Mouse (Mus musculus): ENCODE results near the gene Tex29. TPM values are rescaled to one million over a fixed set of nuclear protein-coding genes. Genes with fewer than 3 reads are reported as not detected.

Gene Tex29
- polyA plus RNA-seq, 1 experiment, result not detected

DNA sequence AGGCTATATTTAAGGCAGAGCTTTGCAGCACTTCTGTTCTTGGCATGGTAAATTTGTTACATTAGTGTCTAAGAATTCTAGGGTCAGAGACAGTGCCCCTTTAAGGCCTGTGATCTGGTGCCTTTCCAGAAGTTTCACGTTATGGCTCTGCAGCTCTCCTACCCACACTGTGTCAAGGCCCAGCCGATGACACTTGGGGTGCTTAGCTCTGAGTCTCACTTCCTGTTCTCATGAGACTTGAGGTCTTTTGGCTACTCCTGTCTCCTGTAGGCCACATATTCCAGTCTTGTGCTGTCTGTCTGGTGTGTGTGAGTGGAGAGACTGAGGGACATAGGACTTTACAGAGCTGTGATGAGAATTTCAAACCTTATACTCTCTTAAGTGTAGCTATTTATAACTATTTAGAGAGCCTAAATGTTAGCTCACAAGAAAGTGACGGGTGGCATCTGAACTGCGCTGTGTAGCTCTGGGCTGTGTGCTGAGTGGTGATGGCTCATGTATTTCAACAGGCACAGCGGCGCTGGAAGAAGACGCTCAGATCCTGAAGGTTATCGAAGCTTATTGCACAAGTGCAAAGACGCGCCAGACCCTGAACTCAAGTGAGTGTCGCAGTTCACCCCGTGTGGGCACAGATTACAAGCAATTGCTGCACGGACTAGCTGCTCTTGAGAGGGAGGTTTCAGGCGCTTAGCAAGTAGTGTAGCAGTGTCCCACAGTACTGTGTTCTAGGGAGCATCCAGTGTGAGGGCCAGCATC is 18.6 kb upstream of the Tex29 start:
- Histone ChIP-seq H3K27ac (ENCODE audit: control insufficient read depth, insufficient read depth, low read depth, low read length, poor library complexity) (no peak overlapping the region), H3K4me1 (ENCODE audit: control insufficient read depth, insufficient read depth, low read length) (no peaks in the 10 kb centered on the region), H3K4me3 (replicated peaks; ENCODE audit: control insufficient read depth, low read depth, low read length) (no peak overlapping the region)
- TF ChIP-seq CTCF (IDR thresholded peaks at IDR 0.05; ENCODE audit: control insufficient read depth, insufficient read depth, low read length), result no peak
- TF ChIP-seq POLR2A (IDR thresholded peaks at IDR 0.05; ENCODE audit: borderline replicate concordance, control insufficient read depth, low read depth, low read length), result no peak
- 87% methylated on average over 14 of the region's 14 CpGs for WGBS

DNA sequence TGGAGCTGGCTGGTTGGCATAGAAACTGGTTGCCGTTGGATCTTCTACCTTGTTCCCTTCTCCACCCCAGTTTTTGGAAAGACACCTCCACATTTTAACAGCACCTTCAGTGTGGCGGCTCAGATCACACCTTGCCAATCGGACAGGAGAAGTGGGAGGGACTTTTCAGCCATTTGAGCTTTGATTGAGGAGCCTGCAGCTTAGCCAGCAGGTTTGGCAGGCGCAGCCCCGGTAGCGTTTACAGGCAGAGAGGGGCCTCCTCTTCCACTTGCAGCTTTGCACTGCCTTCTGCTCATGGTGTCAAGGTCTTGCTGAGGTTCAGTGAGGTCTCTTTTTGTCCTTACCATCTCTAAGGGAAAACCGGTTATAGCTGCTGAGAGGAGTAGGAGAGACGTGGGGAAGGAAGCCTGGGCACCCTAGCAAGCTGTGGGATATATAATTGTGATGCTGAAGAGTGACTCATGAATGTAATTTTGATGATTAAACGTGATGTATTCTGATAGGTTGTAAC is 17.7 kb upstream of the Tex29 start:
- no peak overlapping the region for H3K27ac ChIP-seq (ENCODE audit: control insufficient read depth, insufficient read depth, low read depth, low read length, poor library complexity)
- WGBS, result 87% methylated on average over 9 of the region's 9 CpGs
- TF ChIP-seq POLR2A (IDR thresholded peaks at IDR 0.05; ENCODE audit: borderline replicate concordance, control insufficient read depth, low read depth, low read length) (no peak), CTCF (IDR thresholded peaks at IDR 0.05; ENCODE audit: control insufficient read depth, insufficient read depth, low read length) (no peak)
- no peaks in the 10 kb centered on the region for H3K4me1 ChIP-seq (ENCODE audit: control insufficient read depth, insufficient read depth, low read length)
- no peak overlapping the region for H3K4me3 ChIP-seq (replicated peaks; ENCODE audit: control insufficient read depth, low read depth, low read length)

DNA sequence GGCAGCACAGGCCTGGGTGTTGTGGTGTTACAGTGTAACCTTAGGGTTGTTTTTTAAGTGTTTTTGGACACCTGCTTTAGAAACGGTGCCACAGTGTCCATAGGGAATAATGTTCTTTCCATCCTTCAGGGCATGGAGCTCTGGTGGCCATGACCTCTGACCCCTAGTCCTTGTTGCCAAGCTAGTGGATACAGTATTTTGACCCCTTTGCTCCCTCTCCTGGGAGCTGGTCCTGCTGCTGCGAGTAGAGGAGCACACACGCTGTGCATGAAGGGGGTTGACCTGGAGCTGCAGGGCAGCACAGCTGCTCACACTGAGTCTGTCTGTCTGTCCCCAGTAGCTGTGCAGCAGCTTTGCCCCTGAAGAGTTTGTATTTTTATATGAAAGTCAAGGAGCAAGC is 14.5 kb upstream of the Tex29 start:
- TF ChIP-seq CTCF (IDR thresholded peaks at IDR 0.05; ENCODE audit: control insufficient read depth, insufficient read depth, low read length), result no peak
- no peak for TF ChIP-seq POLR2A (IDR thresholded peaks at IDR 0.05; ENCODE audit: borderline replicate concordance, control insufficient read depth, low read depth, low read length)
- Histone ChIP-seq H3K27ac (ENCODE audit: control insufficient read depth, insufficient read depth, low read depth, low read length, poor library complexity) (no peak overlapping the region), H3K4me3 (replicated peaks; ENCODE audit: control insufficient read depth, low read depth, low read length) (no peak overlapping the region), H3K4me1 (ENCODE audit: control insufficient read depth, insufficient read depth, low read length) (no peaks in the 10 kb centered on the region)
- 86% methylated on average over 3 of the region's 3 CpGs for WGBS

DNA sequence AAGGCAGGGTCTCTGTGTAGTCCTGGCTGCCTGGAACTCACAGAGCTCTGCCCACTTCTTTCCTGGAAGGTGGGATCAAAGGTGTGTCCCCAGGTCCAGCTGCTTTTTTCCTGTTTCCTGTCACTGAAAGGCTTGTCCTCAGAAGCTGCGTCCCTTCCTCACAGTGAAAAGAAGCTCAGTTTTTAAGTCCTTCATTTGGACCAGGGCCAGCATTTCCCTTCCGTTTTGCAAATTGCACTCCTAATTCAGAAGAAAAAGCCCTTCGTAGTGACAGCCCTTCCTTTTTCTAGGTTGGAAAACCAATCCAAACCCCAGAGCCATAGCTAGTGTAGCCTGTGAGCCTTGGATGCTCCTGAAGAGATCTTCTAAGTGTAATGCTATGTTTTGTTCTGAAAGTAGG is 13.0 kb upstream of the Tex29 start:
- TF ChIP-seq CTCF (IDR thresholded peaks at IDR 0.05; ENCODE audit: control insufficient read depth, insufficient read depth, low read length), result no peak
- no peak for TF ChIP-seq POLR2A (IDR thresholded peaks at IDR 0.05; ENCODE audit: borderline replicate concordance, control insufficient read depth, low read depth, low read length)
- no peaks in the 10 kb centered on the region for H3K4me1 ChIP-seq (ENCODE audit: control insufficient read depth, insufficient read depth, low read length)
- H3K27ac ChIP-seq (ENCODE audit: control insufficient read depth, insufficient read depth, low read depth, low read length, poor library complexity), result no peak overlapping the region
- H3K4me3 ChIP-seq (replicated peaks; ENCODE audit: control insufficient read depth, low read depth, low read length), result no peak overlapping the region
- 85% methylated on average over 3 of the region's 3 CpGs for WGBS

DNA sequence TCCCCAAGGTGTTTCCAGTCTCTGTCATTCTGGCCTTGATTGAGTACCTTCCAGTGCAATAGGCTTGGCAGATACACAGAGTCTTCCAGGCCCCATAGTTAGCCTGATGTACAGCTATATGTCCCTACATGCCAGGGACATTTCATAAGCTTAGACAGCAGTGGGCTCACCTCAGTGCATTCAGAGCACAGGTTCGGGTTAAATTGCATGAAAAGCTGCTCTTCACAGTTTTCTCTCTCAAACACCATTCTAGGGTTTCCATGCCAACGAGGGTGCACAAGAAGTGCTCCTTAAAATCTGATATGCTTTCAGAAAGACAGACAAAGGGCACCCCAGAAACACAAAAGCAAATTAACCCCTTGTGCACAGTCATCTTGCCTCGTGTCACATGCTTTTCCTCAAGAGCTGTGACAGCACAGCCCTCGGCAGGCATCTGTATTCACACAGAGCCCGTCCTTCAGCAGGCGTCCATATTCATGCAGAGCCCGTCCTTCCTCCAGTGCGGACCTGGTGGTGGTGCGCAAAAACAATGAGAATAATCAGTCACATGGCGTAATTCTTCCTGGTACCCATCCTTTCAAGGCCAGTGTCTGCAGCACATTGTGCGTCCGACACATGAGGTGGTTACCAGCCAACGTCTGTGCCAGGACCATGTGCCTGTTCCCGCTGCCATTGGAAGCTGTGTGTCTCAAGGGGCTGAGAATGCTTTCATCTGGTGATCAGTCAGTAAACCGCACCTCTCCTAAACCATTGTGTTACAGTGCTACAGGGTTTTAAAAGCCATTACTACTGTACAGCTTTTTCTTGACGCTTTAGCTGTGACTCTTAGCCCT is 9.8 kb upstream of the Tex29 start:
- no peaks in the 10 kb centered on the region for H3K4me1 ChIP-seq (ENCODE audit: control insufficient read depth, insufficient read depth, low read length)
- TF ChIP-seq CTCF (IDR thresholded peaks at IDR 0.05; ENCODE audit: control insufficient read depth, insufficient read depth, low read length) (no peak), POLR2A (IDR thresholded peaks at IDR 0.05; ENCODE audit: borderline replicate concordance, control insufficient read depth, low read depth, low read length) (no peak)
- H3K27ac ChIP-seq (ENCODE audit: control insufficient read depth, insufficient read depth, low read depth, low read length, poor library complexity), result no peak overlapping the region
- no peak overlapping the region for H3K4me3 ChIP-seq (replicated peaks; ENCODE audit: control insufficient read depth, low read depth, low read length)
- WGBS, result 83% methylated on average over 16 of the region's 16 CpGs

DNA sequence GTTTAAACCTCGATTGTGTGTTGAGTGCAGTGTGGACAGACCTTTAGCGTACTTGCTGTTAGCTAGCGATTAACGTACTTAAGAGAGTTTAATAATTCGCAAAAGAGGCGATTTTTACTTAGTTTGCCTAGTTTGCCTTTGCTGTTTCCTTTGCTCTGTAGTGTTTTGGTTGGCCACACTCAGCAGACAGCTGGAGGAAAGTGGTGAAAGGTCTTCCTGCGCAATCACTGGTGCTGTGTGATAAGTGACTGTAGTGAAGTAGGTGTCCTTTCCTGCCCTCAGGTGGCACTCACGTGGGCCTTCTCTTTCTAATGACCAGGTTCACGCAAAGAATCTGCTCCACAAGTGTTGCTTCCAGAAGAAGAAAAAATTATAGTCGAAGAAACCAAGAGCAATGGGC is 9.1 kb upstream of the Tex29 start:
- H3K4me3 ChIP-seq (replicated peaks; ENCODE audit: control insufficient read depth, low read depth, low read length), result no peak overlapping the region
- WGBS, result 68% methylated on average over 10 of the region's 10 CpGs
- H3K4me1 ChIP-seq (ENCODE audit: control insufficient read depth, insufficient read depth, low read length), result no peaks in the 10 kb centered on the region
- H3K27ac ChIP-seq (ENCODE audit: control insufficient read depth, insufficient read depth, low read depth, low read length, poor library complexity), result no peak overlapping the region
- TF ChIP-seq POLR2A (IDR thresholded peaks at IDR 0.05; ENCODE audit: borderline replicate concordance, control insufficient read depth, low read depth, low read length), result no peak
- no peak for TF ChIP-seq CTCF (IDR thresholded peaks at IDR 0.05; ENCODE audit: control insufficient read depth, insufficient read depth, low read length)

DNA sequence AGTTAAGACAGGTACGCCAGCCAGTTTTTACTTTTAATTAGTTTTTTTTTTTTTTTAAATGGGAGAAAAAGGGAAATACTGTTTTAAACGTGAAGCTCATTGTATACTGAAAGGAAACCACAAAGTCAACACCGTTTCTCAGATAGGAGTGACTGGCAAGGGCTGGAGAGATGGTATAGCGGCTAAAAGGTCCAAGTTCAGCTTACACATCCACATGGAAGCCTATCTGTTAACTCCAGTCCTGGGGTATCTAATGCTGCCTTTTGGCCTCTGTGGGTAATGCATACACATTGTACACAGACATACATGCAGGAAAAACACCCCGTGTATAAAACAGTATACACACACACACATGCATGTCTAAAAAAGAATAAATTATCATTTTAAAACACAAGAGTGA is 8.3 kb upstream of the Tex29 start:
- Histone ChIP-seq H3K27ac (ENCODE audit: control insufficient read depth, insufficient read depth, low read depth, low read length, poor library complexity) (no peak overlapping the region), H3K4me3 (replicated peaks; ENCODE audit: control insufficient read depth, low read depth, low read length) (no peak overlapping the region), H3K4me1 (ENCODE audit: control insufficient read depth, insufficient read depth, low read length) (no peaks in the 10 kb centered on the region)
- TF ChIP-seq CTCF (IDR thresholded peaks at IDR 0.05; ENCODE audit: control insufficient read depth, insufficient read depth, low read length), result no peak
- no peak for TF ChIP-seq POLR2A (IDR thresholded peaks at IDR 0.05; ENCODE audit: borderline replicate concordance, control insufficient read depth, low read depth, low read length)
- WGBS, result 25% methylated on average over 5 of the region's 5 CpGs

DNA sequence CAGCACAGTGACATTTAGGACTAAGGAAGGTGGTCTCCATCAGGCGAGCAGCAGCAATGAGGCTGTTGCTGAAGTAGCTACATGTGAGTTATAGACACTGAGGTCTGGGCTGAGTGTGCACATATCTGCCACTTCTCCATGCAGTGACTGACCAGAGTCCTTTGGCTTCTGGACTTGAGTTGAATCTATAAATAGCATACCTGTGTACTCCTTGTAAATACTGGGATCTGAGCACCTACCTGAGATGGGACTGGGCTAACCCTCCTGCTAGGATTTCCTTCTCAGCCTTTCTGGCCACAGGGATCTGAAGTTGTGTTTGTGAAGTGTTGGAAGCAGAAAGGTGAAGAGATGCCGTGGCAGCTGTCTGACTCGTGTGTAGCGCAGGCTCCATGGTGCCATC is 7.1 kb upstream of the Tex29 start:
- WGBS, result 91% methylated on average over 4 of the region's 4 CpGs
- TF ChIP-seq CTCF (IDR thresholded peaks at IDR 0.05; ENCODE audit: control insufficient read depth, insufficient read depth, low read length) (no peak), POLR2A (IDR thresholded peaks at IDR 0.05; ENCODE audit: borderline replicate concordance, control insufficient read depth, low read depth, low read length) (no peak)
- H3K4me1 ChIP-seq (ENCODE audit: control insufficient read depth, insufficient read depth, low read length), result no peaks in the 10 kb centered on the region
- H3K27ac ChIP-seq (ENCODE audit: control insufficient read depth, insufficient read depth, low read depth, low read length, poor library complexity), result no peak overlapping the region
- no peak overlapping the region for H3K4me3 ChIP-seq (replicated peaks; ENCODE audit: control insufficient read depth, low read depth, low read length)
